Mouse (Mus musculus) mammary gland, adult 2 months (tissue): ENCODE results near the gene Ercc2. TPM values are rescaled to one million over a fixed set of nuclear protein-coding genes. Genes with fewer than 3 reads are reported as not detected.

Source experiments
- polyA plus RNA-seq: library from polyadenylated mRNA; depleted of rRNA; stranded (reverse); fragments of >200 nt; gene quantifications from 2 replicates; pipeline ENCODE4 v1.2.3, GENCODE M21; 2012; ENCODE audit warnings: low replicate concordance; rRNA removed

Gene Ercc2
- 60.3 and 79.1 TPM in 2 replicates for polyA plus RNA-seq

DNA sequence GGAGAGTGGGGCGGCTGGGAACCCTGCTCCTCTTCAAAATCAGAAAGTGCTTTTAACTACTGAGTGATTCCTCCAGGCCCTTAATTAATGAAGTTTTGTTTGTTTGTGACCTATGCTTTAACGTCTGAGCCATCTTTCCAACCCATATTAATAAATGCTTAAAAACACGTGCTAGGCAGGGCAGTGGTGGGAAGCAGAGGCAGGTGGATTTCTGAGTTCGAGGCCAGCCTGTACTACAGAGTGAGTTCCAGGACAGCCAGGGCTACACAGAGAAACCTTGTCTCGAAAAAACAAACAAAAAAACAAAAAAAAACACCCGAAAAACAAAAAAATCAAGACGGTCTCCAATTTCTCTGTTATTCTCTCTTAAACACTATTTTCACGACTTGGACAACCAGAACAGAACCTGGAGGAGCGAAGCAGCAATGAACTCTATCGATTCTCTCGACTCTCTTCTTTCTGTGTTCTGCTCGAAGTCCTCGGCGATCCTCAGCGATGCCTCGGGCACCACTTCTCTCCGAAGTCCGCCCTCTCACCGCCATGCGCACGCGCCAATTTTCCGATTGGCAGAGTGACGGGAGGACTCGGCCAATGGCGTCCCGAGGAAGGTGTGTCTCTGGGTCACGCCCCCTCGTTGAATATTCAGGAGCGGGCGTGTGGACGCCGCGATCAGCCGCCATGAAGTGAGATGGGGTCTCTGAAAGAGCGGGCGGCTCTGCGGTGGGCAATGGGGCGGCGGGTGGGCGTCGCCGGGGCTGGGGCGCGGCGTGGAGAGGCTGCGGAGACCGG lies at the start of gene Ercc2:
TSS of gene Ercc2 (plus strand) at position 634 of the 789 bp plus-strand sequence.

GRCm38 (mm10) chr7:19344237-19344847 lies 37.5 kb upstream of the Ercc2 start, which contains the start of gene Ercc1:
Gene Ercc1, plus strand, starts transcription at chr7:19344778.

DNA sequence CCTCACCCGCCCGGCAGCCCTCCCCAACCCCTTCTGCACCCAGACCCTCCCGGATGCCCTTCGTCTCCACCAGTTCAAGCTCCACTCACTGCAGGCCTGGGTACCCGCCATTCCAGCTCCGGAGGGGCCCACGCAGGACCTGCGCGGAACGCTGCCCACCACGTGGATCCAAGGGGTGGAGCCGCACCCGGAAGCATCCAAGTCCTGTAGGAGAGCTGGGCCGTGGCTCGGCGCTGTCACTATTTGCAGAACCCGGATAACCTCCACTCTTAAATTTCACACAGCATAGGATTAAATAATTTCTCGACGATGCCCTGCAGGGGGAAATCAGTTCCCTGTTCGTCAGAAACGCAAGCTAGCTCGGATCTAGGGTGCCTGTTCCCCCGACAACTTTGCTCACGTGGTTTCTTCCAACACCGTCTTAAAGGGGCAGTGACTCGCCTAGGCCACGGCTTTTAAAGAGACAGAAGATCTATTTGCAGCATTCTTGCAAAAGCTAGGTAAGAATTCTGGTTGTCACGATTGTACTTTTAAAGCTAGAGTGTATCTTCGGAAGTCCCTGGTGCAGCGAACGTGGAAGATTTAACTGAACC lies 22.4 kb upstream of the Ercc2 start, which contains the start of the genes Cd3eap and Ppp1r13l:
TSS of gene Cd3eap (minus strand) at position 185 of the 593 bp plus-strand sequence.
TSS of gene Ppp1r13l (plus strand) at position 451 of the 593 bp plus-strand sequence.

GRCm38 (mm10) chr7:19403731-19404296 lies 22.0 kb downstream of the Ercc2 start, which contains the start of gene Klc3:
Gene Klc3, minus strand, starts transcription at chr7:19404104.

DNA sequence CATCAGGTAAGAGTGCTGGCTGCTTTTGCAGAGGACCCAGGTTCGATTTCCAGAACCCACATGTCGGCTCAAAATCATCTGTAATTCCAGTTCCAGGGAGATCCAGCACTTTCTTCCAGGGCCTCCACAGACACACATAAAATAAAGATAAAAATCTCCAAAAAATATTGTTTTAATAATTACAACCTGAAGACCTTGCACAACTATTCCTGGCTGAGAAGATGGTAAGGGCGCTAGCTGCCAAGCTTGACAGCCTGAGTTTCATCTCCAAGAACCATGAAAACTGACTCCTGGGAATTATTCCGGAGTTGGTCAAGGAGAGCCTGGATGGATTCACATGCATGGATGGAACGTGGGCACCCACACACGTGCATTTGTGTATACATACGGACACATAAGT lies 22.7 kb downstream of the Ercc2 start, which contains the start of gene Ckm:
TSS of gene Ckm (plus strand) at position 301 of the 400 bp plus-strand sequence.

Other genes starting within 250 kb of the Ercc2 start
- 17.8 and 20.1 TPM in 2 replicates for gene Qpctl, start 232.7 kb upstream of the Ercc2 start, polyA plus RNA-seq
- gene Snrpd2, start 232.3 kb upstream of the Ercc2 start, polyA plus RNA-seq: 11.0 and 13.8 TPM in 2 replicates
- gene Gipr, start 215.9 kb upstream of the Ercc2 start, polyA plus RNA-seq: 3.8 and 4.0 TPM in 2 replicates
- gene Eml2, start 205.6 kb upstream of the Ercc2 start, polyA plus RNA-seq: 40.4 and 52.1 TPM in 2 replicates
- 23.4 and 23.5 TPM in 2 replicates for gene Gpr4, start 169.5 kb upstream of the Ercc2 start, polyA plus RNA-seq
- 33.0 and 51.8 TPM in 2 replicates for gene Opa3, start 153.7 kb upstream of the Ercc2 start, polyA plus RNA-seq
- gene Vasp, start 110.2 kb upstream of the Ercc2 start, polyA plus RNA-seq: 142 and 310 TPM in 2 replicates
- gene Ppm1n, start 101.9 kb upstream of the Ercc2 start, polyA plus RNA-seq: 0.14 and 0.86 TPM in 2 replicates
- 32.4 and 736 TPM in 2 replicates for gene Rtn2, start 99.4 kb upstream of the Ercc2 start, polyA plus RNA-seq
- 1.2 and 2.0 TPM in 2 replicates for gene Fosb, start 72.0 kb upstream of the Ercc2 start, polyA plus RNA-seq
- gene Ercc1, start 37.2 kb upstream of the Ercc2 start, polyA plus RNA-seq: 46.3 and 50.7 TPM in 2 replicates
- 5.5 and 10.6 TPM in 2 replicates for gene Cd3eap, start 22.5 kb upstream of the Ercc2 start, polyA plus RNA-seq
- gene Ppp1r13l, start 22.3 kb upstream of the Ercc2 start, polyA plus RNA-seq: 16.4 and 27.3 TPM in 2 replicates
- gene Klc3, start 22.1 kb downstream of the Ercc2 start, polyA plus RNA-seq: 19.3 and 27.9 TPM in 2 replicates
- 3.1 and 13,480 TPM in 2 replicates for gene Ckm, start 22.8 kb downstream of the Ercc2 start, polyA plus RNA-seq
- gene Mark4, start 76.8 kb downstream of the Ercc2 start, polyA plus RNA-seq: 12.6 and 42.6 TPM in 2 replicates
- 6.3 and 7.4 TPM in 2 replicates for gene Exoc3l2, start 81.3 kb downstream of the Ercc2 start, polyA plus RNA-seq
- gene Bloc1s3, start 126.4 kb downstream of the Ercc2 start, polyA plus RNA-seq: 9.1 and 17.1 TPM in 2 replicates
- gene Trappc6a, start 126.4 kb downstream of the Ercc2 start, polyA plus RNA-seq: 73.4 and 149 TPM in 2 replicates
- 1.9 and 3.3 TPM in 2 replicates for gene Nkpd1, start 135.8 kb downstream of the Ercc2 start, polyA plus RNA-seq
- 75.3 and 137 TPM in 2 replicates for gene Ppp1r37, start 181.1 kb downstream of the Ercc2 start, polyA plus RNA-seq
- 6.8 and 16.7 TPM in 2 replicates for gene Zfp296, start 195.3 kb downstream of the Ercc2 start, polyA plus RNA-seq
- 138 and 192 TPM in 2 replicates for gene Gemin7, start 195.6 kb downstream of the Ercc2 start, polyA plus RNA-seq
- 68.1 and 244 TPM in 2 replicates for gene Clasrp, start 222.5 kb downstream of the Ercc2 start, polyA plus RNA-seq
- 40.8 and 101 TPM in 2 replicates for gene Relb, start 247.4 kb downstream of the Ercc2 start, polyA plus RNA-seq